Mouse (Mus musculus) cerebellum, adult 2 months (tissue): ENCODE data around the gene Nsrp1. TPM values are rescaled to one million over a fixed set of nuclear protein-coding genes. Genes with fewer than 3 reads are reported as not detected.
A peak's percentile ranks its signal among the peaks of the same experiment; 100 is the strongest.

ENCODE experiments used
- DNase-seq, 2 experiments: peaks; one replicate each; pipeline ENCODE4 v3.0.0; 2021
- H3K27ac ChIP-seq: fragments of 200-500 bp; 2 replicates; pipeline ENCODE4 v1.5.1; 2012; ENCODE audit warnings: low read length, control low read depth, inconsistent platforms; ENCODE audit not compliant: insufficient read depth
- H3K27me3 ChIP-seq: fragments of 200-500 bp; 2 replicates; pipeline ENCODE4 v1.6.1; 2012; ENCODE audit warnings: inconsistent platforms, mild to moderate bottlenecking, low read length, moderate library complexity; ENCODE audit not compliant: control insufficient read depth, insufficient read depth
- H3K4me1 ChIP-seq: fragments of 200-500 bp; 2 replicates; pipeline ENCODE4 v1.6.1; 2011; ENCODE audit warnings: low read length; ENCODE audit not compliant: control insufficient read depth, insufficient read depth
- H3K4me3 ChIP-seq: fragments of 200-500 bp; replicated peaks from 2 replicates; pipeline ENCODE3; 2011; ENCODE audit warnings: mild to moderate bottlenecking, low read depth, low read length, control low read depth; ENCODE audit not compliant: insufficient read depth
- CTCF ChIP-seq: fragments of 200-500 bp; IDR thresholded peaks from 2 replicates; pipeline ENCODE4 v1.5.1; 2011; ENCODE audit warnings: low read depth, mild to moderate bottlenecking, control low read depth, low read length, moderate library complexity, borderline replicate concordance; ENCODE audit not compliant: insufficient read depth
- POLR2A ChIP-seq: fragments of 200-500 bp; IDR thresholded peaks from 2 replicates; pipeline ENCODE4 v1.6.1; 2011; ENCODE audit warnings: low read length, control low read depth, borderline replicate concordance; ENCODE audit not compliant: insufficient read depth
- WGBS: fragments of 180-500 bp; shearing (Covaris S2); methylation state at CpG from one replicate; pipeline ENCODE4 v1.1.7; 2018; 5-methylcytosine and 5-hydroxymethylcytosine counted together
- polyA plus RNA-seq: library from polyadenylated mRNA; depleted of rRNA; stranded (reverse); fragments of >200 nt; gene quantifications from 2 replicates; pipeline ENCODE4 v1.2.3, GENCODE M21; 2012

Nsrp1 gene
- polyA plus RNA-seq, 1 experiment, result 11.8 TPM

DNA sequence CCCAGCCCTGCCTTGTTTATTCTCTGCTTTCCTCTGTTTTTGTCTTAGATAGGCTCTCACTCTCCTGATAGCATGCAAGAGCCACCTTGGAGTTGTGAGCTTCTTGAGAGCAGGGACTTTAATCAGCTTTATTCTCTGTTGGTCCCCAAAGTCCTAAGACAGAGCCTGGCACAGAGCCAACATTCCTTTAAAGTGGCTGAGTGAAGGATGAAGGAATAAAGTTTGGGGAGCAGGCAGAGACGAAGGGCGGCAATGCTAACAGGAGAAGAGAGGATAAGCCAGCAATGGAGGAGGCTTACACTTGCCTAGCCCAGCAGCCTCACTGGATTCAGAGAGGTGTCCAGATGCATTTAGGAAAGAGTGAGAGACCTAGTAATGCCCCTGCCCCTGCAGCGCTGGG, 18.3 kb upstream of the Nsrp1 start:
- TF ChIP-seq CTCF (no peak), POLR2A (no peak)
- WGBS, result 49% methylated on average over 3 of the region's 3 CpGs
- no peaks in the 10 kb centered on the region for H3K4me1 ChIP-seq
- DNase-seq, result no peak
- no peak overlapping the region for H3K27ac ChIP-seq
- H3K4me3 ChIP-seq, result no peak overlapping the region
- no peaks in the 10 kb centered on the region for H3K27me3 ChIP-seq

DNA sequence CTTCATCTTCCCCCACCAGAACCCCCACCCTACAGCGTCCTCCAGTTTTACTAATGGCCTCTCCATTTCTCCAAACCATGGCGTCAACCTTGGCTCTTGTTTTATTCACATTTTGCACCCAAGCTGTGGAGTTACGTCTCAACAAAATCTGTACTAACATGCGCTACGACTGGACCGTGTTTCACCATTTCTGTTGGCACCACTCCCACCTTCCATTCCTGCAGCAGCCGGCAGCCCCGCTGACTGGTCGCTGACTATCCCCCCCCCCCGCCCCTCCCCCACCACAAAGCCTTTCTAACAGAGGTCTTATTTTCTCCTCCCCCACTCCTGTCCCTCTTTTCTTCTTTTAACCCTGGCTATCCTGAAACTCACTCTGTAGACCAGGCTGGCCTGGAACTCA, 17.0 kb upstream of the Nsrp1 start:
- WGBS, result 26% methylated on average over 10 of the region's 10 CpGs

DNA sequence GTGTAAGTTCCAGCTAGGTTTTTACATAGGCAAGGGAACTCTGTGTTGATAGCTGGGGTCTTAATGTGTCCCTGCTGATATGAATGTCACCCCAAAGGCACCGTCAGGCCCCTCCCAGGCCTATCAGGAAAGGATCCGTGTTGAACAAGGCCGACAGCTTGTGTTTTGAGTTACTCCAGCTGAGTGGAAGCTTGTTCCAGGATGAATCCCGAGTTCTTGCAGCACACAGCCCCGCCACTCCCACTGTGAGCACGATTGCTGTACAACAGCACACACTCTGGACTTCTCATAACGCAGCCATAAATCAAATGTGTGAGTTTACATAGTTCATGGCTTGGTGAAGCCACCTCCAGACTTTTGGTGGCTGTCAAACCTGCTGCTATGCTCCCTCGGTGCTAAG, 15.9 kb upstream of the Nsrp1 start:
- TF ChIP-seq CTCF, result no peak
- TF ChIP-seq POLR2A, result no peak

More for the DNA sequence above, 17.0 kb upstream of the Nsrp1 start:
- no peak overlapping the region for H3K27ac ChIP-seq
- no peak overlapping the region for H3K4me3 ChIP-seq
- no peaks in the 10 kb centered on the region for H3K27me3 ChIP-seq
- DNase-seq, result no peak
- no peak for TF ChIP-seq CTCF
- TF ChIP-seq POLR2A, result no peak
- H3K4me1 ChIP-seq, result no peaks in the 10 kb centered on the region

GRCm38 (mm10) chr11:77093208-77093607, 15.0 kb upstream of the Nsrp1 start:
- TF ChIP-seq CTCF (peak; percentile 43; the same call in 1 of the 2 replicates), POLR2A (no peak)
- Histone ChIP-seq H3K4me3 (peak overlapping the region; percentile 2), H3K27ac (no peak overlapping the region), H3K27me3 (no peaks in the 10 kb centered on the region), H3K4me1 (no peaks in the 10 kb centered on the region)
- DNase-seq, result peak; percentile 18 to 41
- WGBS, result 2% methylated on average over 11 of the region's 11 CpGs

More for the DNA sequence above, 15.9 kb upstream of the Nsrp1 start:
- DNase-seq, result no peak
- H3K27ac ChIP-seq, result no peak overlapping the region
- H3K4me1 ChIP-seq, result no peaks in the 10 kb centered on the region
- 65% methylated on average over 8 of the region's 8 CpGs for WGBS
- H3K4me3 ChIP-seq, result no peak overlapping the region
- H3K27me3 ChIP-seq, result no peaks in the 10 kb centered on the region

DNA sequence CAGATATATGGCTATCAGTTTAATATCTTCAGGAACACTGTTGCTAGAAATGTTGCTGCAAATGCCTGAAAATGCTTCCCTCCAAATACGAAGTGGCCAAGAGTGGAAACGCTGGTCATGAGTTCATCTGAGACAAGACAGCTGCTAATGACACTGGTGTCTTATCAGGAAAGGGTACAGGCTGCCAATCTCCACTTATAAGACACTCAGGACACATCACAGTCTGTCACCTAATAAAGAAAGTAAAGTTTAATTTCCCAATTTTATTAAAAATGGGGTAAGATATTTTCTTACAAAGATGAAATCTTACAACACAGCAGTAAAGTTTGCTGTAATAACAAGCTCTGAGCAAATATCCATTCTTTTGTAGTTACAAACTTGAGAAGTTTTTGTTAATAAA, 10.9 kb upstream of the Nsrp1 start:
- no peak for TF ChIP-seq POLR2A
- TF ChIP-seq CTCF, result no peak
- 78% methylated on average over 2 of the region's 2 CpGs for WGBS

GRCm38 (mm10) chr11:77087004-77087403, 8.8 kb upstream of the Nsrp1 start:
- Histone ChIP-seq H3K4me1 (no peaks in the 10 kb centered on the region), H3K27me3 (no peaks in the 10 kb centered on the region), H3K4me3 (no peak overlapping the region), H3K27ac (no peak overlapping the region)
- TF ChIP-seq CTCF (no peak), POLR2A (no peak)
- DNase-seq, result no peak
- 84% methylated on average over 2 of the region's 2 CpGs for WGBS

More for the DNA sequence above, 10.9 kb upstream of the Nsrp1 start:
- Histone ChIP-seq H3K27me3 (no peaks in the 10 kb centered on the region), H3K4me1 (no peaks in the 10 kb centered on the region), H3K27ac (no peak overlapping the region), H3K4me3 (no peak overlapping the region)
- no peak for DNase-seq

GRCm38 (mm10) chr11:77084001-77084682, 5.9 kb upstream of the Nsrp1 start:
- Histone ChIP-seq H3K27ac (no peak overlapping the region), H3K27me3 (no peaks in the 10 kb centered on the region), H3K4me1 (no peaks in the 10 kb centered on the region), H3K4me3 (no peak overlapping the region)
- DNase-seq, result no peak
- TF ChIP-seq POLR2A (no peak), CTCF (no peak)
- 56% methylated on average over 5 of the region's 5 CpGs for WGBS

- TF ChIP-seq POLR2A, result no peak
- no peak for TF ChIP-seq CTCF
- WGBS, result 100% methylated on average over 1 of the region's 1 CpGs
Measured at GRCm38 (mm10) chr11:77079361-77079760, 1.1 kb upstream of the Nsrp1 start.

More at GRCm38 (mm10) chr11:77079361-77079760, 1.1 kb upstream of the Nsrp1 start:
- DNase-seq, result no peak
- H3K27ac ChIP-seq, result no peak overlapping the region
- H3K4me3 ChIP-seq, result no peak overlapping the region
- no peaks in the 10 kb centered on the region for H3K27me3 ChIP-seq
- no peaks in the 10 kb centered on the region for H3K4me1 ChIP-seq
